Mouse (Mus musculus): ENCODE data around the gene Cbs. TPM values are rescaled to one million over a fixed set of nuclear protein-coding genes. Genes with fewer than 3 reads are reported as not detected.

The Cbs gene
- polyA plus RNA-seq (2012; rRNA removed), result 2.9 and 3.0 TPM in 2 replicates

- WGBS, result 3% methylated on average over 60 of the region's 61 CpGs
- no peak for DNase-seq (ENCODE audit: low read depth, low spot score)
Observed at GRCm38 (mm10) chr17:31636942-31637811, at the start of gene Cbs. Gene Cbs, minus strand, starts transcription at chr17:31637238.

GRCm38 (mm10) chr17:31686225-31686564, 49.2 kb upstream of the Cbs start:
- no peak for DNase-seq (ENCODE audit: low read depth, low spot score)
- WGBS, result 24% methylated on average over 3 of the region's 3 CpGs

GRCm38 (mm10) chr17:31685514-31686224, 48.6 kb upstream of the Cbs start:
- DNase-seq (ENCODE audit: low read depth, low spot score), result peak; percentile 45
- 22% methylated on average over 17 of the region's 17 CpGs for whole genome bisulfite sequencing

GRCm38 (mm10) chr17:31680450-31680849, 43.4 kb upstream of the Cbs start:
- DNase-seq (ENCODE audit: low read depth, low spot score), result no peak
- 46% methylated on average over 2 of the region's 2 CpGs for WGBS

- 68% methylated on average over 8 of the region's 8 CpGs for WGBS
- DNase-seq (ENCODE audit: low read depth, low spot score), result no peak
Observed at GRCm38 (mm10) chr17:31677507-31677906, 40.5 kb upstream of the Cbs start, which contains the start of gene Cryaa. Gene Cryaa, plus strand, starts transcription at chr17:31677807.

- WGBS, result 43% methylated on average over 1 of the region's 1 CpGs
- no peak for DNase-seq (ENCODE audit: low read depth, low spot score)
Observed at GRCm38 (mm10) chr17:31674426-31674825, 37.4 kb upstream of the Cbs start.

- no peak for DNase-seq (ENCODE audit: low read depth, low spot score)
- WGBS, result 87% methylated on average over 12 of the region's 12 CpGs
Observed at GRCm38 (mm10) chr17:31672279-31672678, 35.2 kb upstream of the Cbs start.

- 82% methylated on average over 8 of the region's 8 CpGs for whole genome bisulfite sequencing
- no peak for DNase-seq (ENCODE audit: low read depth, low spot score)
Observed at GRCm38 (mm10) chr17:31671698-31672097, 34.7 kb upstream of the Cbs start.

GRCm38 (mm10) chr17:31670163-31670562, 33.1 kb upstream of the Cbs start:
- DNase-seq (ENCODE audit: low read depth, low spot score), result no peak
- 65% methylated on average over 11 of the region's 11 CpGs for WGBS

GRCm38 (mm10) chr17:31668306-31668705, 31.3 kb upstream of the Cbs start:
- DNase-seq (ENCODE audit: low read depth, low spot score), result no peak
- 55% methylated on average over 9 of the region's 9 CpGs for WGBS

- WGBS, result 6% methylated on average over 4 of the region's 4 CpGs
- DNase-seq (ENCODE audit: low read depth, low spot score), result no peak
Observed at GRCm38 (mm10) chr17:31664760-31665159, 27.7 kb upstream of the Cbs start.

GRCm38 (mm10) chr17:31662855-31663254, 25.8 kb upstream of the Cbs start:
- DNase-seq (ENCODE audit: low read depth, low spot score), result no peak

GRCm38 (mm10) chr17:31660661-31661250, 23.7 kb upstream of the Cbs start:
- 30% methylated on average over 8 of the region's 8 CpGs for WGBS
- no peak for DNase-seq (ENCODE audit: low read depth, low spot score)

- WGBS, result under 1% methylated on average over 76 of the region's 77 CpGs
- peak; percentile 87 for DNase-seq (ENCODE audit: low read depth, low spot score)
Observed at GRCm38 (mm10) chr17:31658468-31659185, 21.6 kb upstream of the Cbs start, which contains the start of gene U2af1. Gene U2af1, minus strand, starts transcription at chr17:31658892.

GRCm38 (mm10) chr17:31658136-31658467, 21.1 kb upstream of the Cbs start:
- no peak for DNase-seq (ENCODE audit: low read depth, low spot score)
- under 1% methylated on average over 27 of the region's 27 CpGs for WGBS

GRCm38 (mm10) chr17:31657141-31657983, 20.3 kb upstream of the Cbs start:
- WGBS, result 25% methylated on average over 12 of the region's 12 CpGs
- DNase-seq (ENCODE audit: low read depth, low spot score), result no peak

- 71% methylated on average over 5 of the region's 5 CpGs for WGBS
- no peak for DNase-seq (ENCODE audit: low read depth, low spot score)
Observed at GRCm38 (mm10) chr17:31656682-31657081, 19.6 kb upstream of the Cbs start.

GRCm38 (mm10) chr17:31655366-31655765, 18.3 kb upstream of the Cbs start:
- WGBS, result 50% methylated on average over 4 of the region's 4 CpGs

GRCm38 (mm10) chr17:31653277-31653676, 16.2 kb upstream of the Cbs start:
- 83% methylated on average over 6 of the region's 6 CpGs for WGBS
- DNase-seq (ENCODE audit: low read depth, low spot score), result no peak

More at GRCm38 (mm10) chr17:31655366-31655765, 18.3 kb upstream of the Cbs start:
- no peak for DNase-seq (ENCODE audit: low read depth, low spot score)
